ENCODE assay signal across 24 mouse cellular contexts in the genomic region with DNA sequence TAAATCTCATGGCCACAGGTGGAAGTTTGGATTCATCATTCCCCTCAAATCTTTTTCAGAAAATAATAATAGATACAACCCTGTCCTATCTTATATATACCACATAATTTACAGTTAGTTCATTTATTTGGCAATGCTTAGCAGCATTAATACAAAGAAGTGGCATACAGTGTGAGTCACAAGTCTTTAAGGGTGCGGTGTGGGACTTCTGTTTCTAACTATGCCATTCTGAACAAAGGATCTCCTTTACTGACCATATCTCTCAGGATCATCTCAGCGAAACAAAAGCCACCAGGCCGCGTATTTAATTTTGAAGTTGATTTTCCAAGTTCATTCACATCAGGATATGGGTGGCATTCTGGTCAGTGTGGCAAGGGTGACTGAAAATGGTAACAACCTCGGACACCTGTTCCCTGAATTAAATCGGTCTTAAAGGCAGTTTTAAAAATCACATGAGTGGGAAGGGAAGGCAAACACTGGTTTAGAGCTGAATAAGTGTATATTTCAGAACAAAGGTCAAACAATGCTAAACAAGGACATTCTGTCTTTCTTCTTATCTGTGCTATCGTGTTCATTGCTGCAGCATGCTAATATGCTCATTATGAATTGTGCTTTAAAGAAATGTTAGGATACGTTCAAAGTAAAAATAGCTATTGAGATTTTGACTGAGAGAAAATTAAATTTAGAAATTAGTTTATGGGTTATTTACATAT.
A peak's percentile ranks its signal among the peaks of the same experiment; 100 is the strongest.
DNase-seq lines count a peak whose midpoint lies in the region; ATAC-seq and TF ChIP-seq lines count a peak whose summit lies in the region.
"Had no signal": no experiment of that assay in that cellular context is flagged by ENCODE, and none has a peak within 500 bp of the region (broad histone marks: within the 10 kb centered on the region; RNA-seq: fewer than 3 reads in every experiment).

No protein-coding gene starts in this region.

- H3K4me1 ChIP-seq in intestine, embryonic 16.5 days (ENCODE audit: control insufficient read depth, insufficient read depth, low read length) = no peaks in the 10 kb centered on the region
- H3K4me1 ChIP-seq in stomach, embryonic 15.5 days = no peaks in the 10 kb centered on the region
- H3K4me1 ChIP-seq in stomach, postnatal 0 days (replicated peaks; ENCODE audit: control insufficient read depth, insufficient read depth) = no peaks in the 10 kb centered on the region
- H3K4me1 ChIP-seq: embryonic facial prominence, embryonic 15.5 days; forebrain, embryonic 10.5 days had no signal

- TF ChIP-seq CTCF in stomach, postnatal 0 days (IDR thresholded peaks at IDR 0.05; ENCODE audit: low read depth) = no peak

- H3K9me3 ChIP-seq in intestine, embryonic 16.5 days (ENCODE audit: control insufficient read depth, low read length) = no peaks in the 10 kb centered on the region
- H3K9me3 ChIP-seq in stomach, embryonic 15.5 days = no peaks in the 10 kb centered on the region
- H3K9me3 ChIP-seq in stomach, postnatal 0 days (ENCODE audit: control insufficient read depth, low read length) = no peaks in the 10 kb centered on the region
- H3K9me3 ChIP-seq: embryonic facial prominence, embryonic 13.5 days; embryonic facial prominence, embryonic 15.5 days; forebrain, embryonic 10.5 days; forebrain, embryonic 12.5 days had no signal

- no peak overlapping the region for H3K9ac ChIP-seq in intestine, embryonic 16.5 days (ENCODE audit: low read depth, low read length)
- no peak overlapping the region for H3K9ac ChIP-seq in stomach, embryonic 15.5 days
- H3K9ac ChIP-seq in stomach, postnatal 0 days (ENCODE audit: low read length) = no peak overlapping the region
- H3K9ac ChIP-seq: embryonic facial prominence, embryonic 13.5 days; embryonic facial prominence, embryonic 15.5 days; forebrain, embryonic 12.5 days had no signal

- peak; percentile 60 for ATAC-seq in intestine, embryonic 16.5 days
- ATAC-seq in stomach, embryonic 15.5 days (ENCODE audit: insufficient read depth, low FRiP score, low read depth) = peak; percentile 47; the same call in 1 of the 2 replicates
- ATAC-seq in stomach, postnatal 0 days (ENCODE audit: low FRiP score, low TSS enrichment) = peak; percentile 85
- ATAC-seq: forebrain, embryonic 14.5 days; forebrain, embryonic 16.5 days had no signal

- no peak for TF ChIP-seq EP300 in stomach, postnatal 0 days (optimal IDR thresholded peaks at IDR 0.05)

- no peak overlapping the region for H3K4me3 ChIP-seq in intestine, embryonic 16.5 days (ENCODE audit: low read length)
- no peak overlapping the region for H3K4me3 ChIP-seq in stomach, embryonic 15.5 days (replicated peaks)
- no peak overlapping the region for H3K4me3 ChIP-seq in stomach, postnatal 0 days (ENCODE audit: low read depth, low read length)
- H3K4me3 ChIP-seq: embryonic facial prominence, embryonic 13.5 days; embryonic facial prominence, embryonic 15.5 days; erythroblast, embryonic 14.5 days; forebrain, embryonic 10.5 days; forebrain, embryonic 12.5 days had no signal

- H3K36me3 ChIP-seq in intestine, embryonic 16.5 days (ENCODE audit: control insufficient read depth, insufficient read depth, low read length) = no peaks in the 10 kb centered on the region
- no peaks in the 10 kb centered on the region for H3K36me3 ChIP-seq in stomach, embryonic 15.5 days
- no peaks in the 10 kb centered on the region for H3K36me3 ChIP-seq in stomach, postnatal 0 days (ENCODE audit: control insufficient read depth, insufficient read depth, low read length)
- H3K36me3 ChIP-seq: embryonic facial prominence, embryonic 13.5 days; embryonic facial prominence, embryonic 15.5 days; forebrain, embryonic 10.5 days; forebrain, embryonic 12.5 days had no signal

- H3K27ac ChIP-seq in intestine, embryonic 16.5 days (ENCODE audit: low read length) = no peak overlapping the region; the same call in 1 of the 2 replicates
- H3K27ac ChIP-seq in stomach, embryonic 15.5 days = no peak overlapping the region
- H3K27ac ChIP-seq in stomach, postnatal 0 days (replicated peaks) = 0 out of 2 replicates have a peak overlapping the region, but pooled peaks have one; percentile 30
- H3K27ac ChIP-seq: embryonic facial prominence, embryonic 13.5 days; embryonic facial prominence, embryonic 15.5 days; forebrain, embryonic 10.5 days; forebrain, embryonic 12.5 days had no signal

- no peak overlapping the region for H3K4me2 ChIP-seq in intestine, embryonic 16.5 days (ENCODE audit: low read depth, low read length)
- H3K4me2 ChIP-seq in stomach, embryonic 15.5 days = no peak overlapping the region
- H3K4me2 ChIP-seq in stomach, postnatal 0 days (replicated peaks; ENCODE audit: low read depth) = no peak overlapping the region
- H3K4me2 ChIP-seq: embryonic facial prominence, embryonic 13.5 days; embryonic facial prominence, embryonic 15.5 days; forebrain, embryonic 12.5 days had no signal

- 71% methylated on average over 8 of the region's 8 CpGs for WGBS in intestine, embryonic 16.5 days
- WGBS in stomach, embryonic 15.5 days = 72% methylated on average over 8 of the region's 8 CpGs
- WGBS in stomach, postnatal 0 days = 63% methylated on average over 8 of the region's 8 CpGs

- DNase-seq in retina, embryonic 14.5 days (ENCODE audit: low spot score) = peak; percentile 22
- no peak for DNase-seq in retina, postnatal 1 day
- peak; percentile 42 for DNase-seq in stomach, postnatal 0 days (ENCODE audit: low spot score)
- no peak for DNase-seq in right cerebral cortex, postnatal 25 days
- DNase-seq in layer of hippocampus, postnatal 10 days (ENCODE audit: low spot score in 2 of 2) = no peak
- DNase-seq in adrenal gland, postnatal 36 days = no peak
- DNase-seq: adrenal gland, adult 8-10 months; adrenal gland, postnatal 14 days; cerebellum, adult 11 months; cerebellum, adult 18-20 months; cerebellum, adult 8-10 months; cerebellum, adult 9-11 months; cerebellum, postnatal 14 days; cerebellum, postnatal 36 days; embryo, embryonic 11 days had no signal

- H3K27me3 ChIP-seq in intestine, embryonic 16.5 days (replicated peaks; ENCODE audit: control insufficient read depth, insufficient read depth, low read length) = no peaks in the 10 kb centered on the region
- no peaks in the 10 kb centered on the region for H3K27me3 ChIP-seq in stomach, embryonic 15.5 days (replicated peaks)
- no peaks in the 10 kb centered on the region for H3K27me3 ChIP-seq in stomach, postnatal 0 days (ENCODE audit: control insufficient read depth, insufficient read depth, low read length)
- H3K27me3 ChIP-seq: embryonic facial prominence, embryonic 13.5 days; embryonic facial prominence, embryonic 15.5 days; forebrain, embryonic 12.5 days had no signal

Comparison
In these comparisons a context has a peak if more than half of its experiments do, and no peak if none do; other contexts are left out.
1. DNase-seq: peak in retina, embryonic 14.5 days (single experiment) and stomach, postnatal 0 days (single experiment); none in retina, postnatal 1 day (single experiment), right cerebral cortex, postnatal 25 days (single experiment), layer of hippocampus, postnatal 10 days (0 of 2) and adrenal gland, postnatal 36 days (0 of 2).
2. Peak in every context shown above with its lines, with median percentiles within 50 percentile points of each other: ATAC-seq.